Mouse (Mus musculus): ENCODE measurements around the gene Klk13.

GRCm38 (mm10) chr7:43671809-43672580 is 40.4 kb upstream of the Klk13 start, which contains the start of gene Ctu1:
- TF ChIP-seq TAL1 (conservative IDR thresholded peaks at IDR 0.05; ENCODE audit: low read depth, low read length) (no peak), CTCF (IDR thresholded peaks at IDR 0.05; ENCODE audit: low read depth, low read length) (no peak), GATA2 (IDR thresholded peaks at IDR 0.05; ENCODE audit: borderline replicate concordance, low read depth, low read length) (no peak), GATA1 (IDR thresholded peaks at IDR 0.05; ENCODE audit: borderline replicate concordance, low read length) (no peak), POLR2AphosphoS5 (IDR thresholded peaks at IDR 0.05; ENCODE audit: insufficient replicate concordance, low read depth, low read length) (no peak)

Measured in G1E (cell line).